Mouse (Mus musculus) T-helper 17 cell (primary cell): ENCODE measurements around the gene Tirap.
"Not testable (repeated sequence)": the region's sequence is repeated elsewhere in the genome, so short reads cannot be mapped to it uniquely, and the experiment has no call there.

Experiments
- in situ Hi-C, 2 experiments: fragments of 300-600 bp; cut with MboI, MseI; formaldehyde crosslinking; loops; 1 replicate in 1 of 2; 2 replicates in 1 of 2; pipeline ENCODE4 v1.15.1; 2025; ENCODE audit warnings: high pct_unique_total_duplicates in 2 of 2

Tirap gene

DNA sequence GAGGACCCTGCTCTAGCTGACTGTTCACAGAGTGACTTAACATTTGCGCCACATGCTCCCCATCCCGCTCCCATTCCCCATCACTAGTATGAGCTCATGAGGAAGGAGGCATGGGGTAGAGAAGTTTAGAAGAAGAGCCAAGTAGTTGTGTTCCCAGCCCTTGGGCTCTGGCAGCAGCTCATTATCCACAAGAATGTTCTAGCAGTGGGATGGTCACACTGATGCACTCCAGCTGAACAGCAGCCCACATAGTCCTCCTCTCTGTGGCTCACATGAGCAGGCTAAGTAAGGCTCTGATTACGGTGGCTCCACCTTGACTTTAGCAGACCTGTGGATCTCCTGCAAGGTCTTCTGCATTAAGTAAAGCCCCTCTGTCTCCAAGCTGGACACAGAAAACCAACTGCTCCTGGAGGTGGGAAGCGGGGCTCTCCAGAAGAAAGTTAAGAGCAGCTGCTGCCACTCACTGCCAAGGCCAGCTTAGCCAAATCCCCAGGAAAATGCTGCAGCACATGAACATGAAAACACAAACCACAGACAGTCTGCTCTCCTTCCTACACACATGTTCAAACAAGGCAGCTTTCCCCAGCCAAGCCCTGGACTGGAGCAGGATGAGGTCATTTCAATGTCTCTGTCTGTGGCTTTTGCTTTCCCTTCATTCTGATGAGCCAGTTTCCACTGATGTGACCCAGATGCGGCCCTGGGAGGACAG lies 43.9 kb downstream of the Tirap start:
- in situ Hi-C loops, result no loop called here

DNA sequence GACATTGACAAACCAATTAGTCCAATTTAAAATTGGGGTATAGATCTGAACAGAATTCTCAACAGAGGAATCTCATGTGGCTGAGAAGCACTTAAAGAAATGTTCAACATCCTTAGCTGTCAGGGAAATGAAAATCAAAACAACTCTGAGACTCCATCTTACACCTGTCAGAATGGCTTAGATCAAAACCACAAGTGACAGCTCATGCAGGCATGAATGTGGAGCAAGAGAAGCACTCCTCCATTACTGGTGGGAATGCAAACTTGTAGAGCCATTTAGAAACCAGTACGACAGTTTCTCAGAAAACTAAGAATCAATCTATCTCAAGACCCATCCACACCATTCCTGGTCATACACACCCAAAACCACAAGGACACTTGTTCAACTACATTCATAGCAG lies 47.2 kb downstream of the Tirap start:
- in situ Hi-C loops, result no loop called here

DNA sequence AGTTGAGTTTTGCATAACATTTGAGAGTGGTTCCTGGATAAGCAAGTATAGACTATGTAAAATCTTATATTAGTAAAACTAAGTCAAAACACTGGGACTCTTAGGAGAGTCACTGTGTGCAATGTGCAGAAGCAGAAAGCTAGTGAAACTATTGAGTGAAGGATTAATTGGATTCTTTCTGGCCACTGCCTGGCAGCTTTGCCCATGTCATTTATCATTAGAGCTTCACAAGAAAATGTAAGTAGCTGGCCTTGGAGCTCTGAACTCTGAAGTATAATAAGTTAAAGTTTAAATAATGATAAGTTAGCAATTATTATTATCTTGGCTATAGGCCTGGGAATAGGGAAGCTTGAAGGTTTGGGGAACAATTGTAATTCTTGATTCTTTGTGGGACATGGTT lies 51.3 kb downstream of the Tirap start:
- in situ Hi-C loops, result not testable (repeated sequence)

DNA sequence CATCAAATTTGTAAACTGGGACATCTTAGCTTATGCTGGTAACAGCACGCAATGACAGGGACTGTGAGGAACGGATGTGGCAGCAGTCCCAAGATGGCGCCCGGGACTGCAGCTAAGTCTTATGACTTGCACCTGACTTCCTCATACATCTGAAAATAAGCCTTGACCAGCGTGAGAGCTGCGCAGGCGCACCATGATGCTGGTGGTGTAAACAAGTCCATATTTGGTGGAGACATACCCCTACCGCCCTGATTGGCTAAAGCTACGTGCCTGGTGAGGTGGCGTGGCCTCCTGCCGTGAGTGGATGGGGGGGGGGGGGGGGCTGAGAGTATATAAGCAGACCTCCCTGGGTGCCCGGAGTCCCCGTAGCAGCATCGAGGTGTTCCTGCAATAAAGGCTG lies 52.8 kb downstream of the Tirap start:
- in situ Hi-C loops, result not testable (repeated sequence)

DNA sequence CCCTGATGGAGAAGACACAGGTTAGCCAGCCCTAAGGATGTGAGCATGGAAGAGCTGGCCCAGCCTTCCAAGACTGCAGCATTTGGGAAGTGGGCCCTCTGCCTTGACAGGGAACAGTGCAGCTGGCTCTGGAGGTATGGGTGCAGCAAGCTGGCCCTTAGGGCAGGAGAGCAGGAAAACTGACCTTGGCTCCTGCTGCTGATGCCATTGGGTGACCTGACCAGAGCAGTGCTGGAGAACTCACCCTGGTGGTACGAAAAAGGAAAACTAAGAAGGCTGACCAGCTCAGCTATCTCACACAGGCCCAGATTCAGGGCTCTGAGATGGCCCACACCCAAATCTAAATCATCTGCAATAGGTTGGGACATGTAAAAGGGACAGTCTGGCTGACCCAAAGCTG lies 54.3 kb downstream of the Tirap start:
- in situ Hi-C loops, result no loop called here

DNA sequence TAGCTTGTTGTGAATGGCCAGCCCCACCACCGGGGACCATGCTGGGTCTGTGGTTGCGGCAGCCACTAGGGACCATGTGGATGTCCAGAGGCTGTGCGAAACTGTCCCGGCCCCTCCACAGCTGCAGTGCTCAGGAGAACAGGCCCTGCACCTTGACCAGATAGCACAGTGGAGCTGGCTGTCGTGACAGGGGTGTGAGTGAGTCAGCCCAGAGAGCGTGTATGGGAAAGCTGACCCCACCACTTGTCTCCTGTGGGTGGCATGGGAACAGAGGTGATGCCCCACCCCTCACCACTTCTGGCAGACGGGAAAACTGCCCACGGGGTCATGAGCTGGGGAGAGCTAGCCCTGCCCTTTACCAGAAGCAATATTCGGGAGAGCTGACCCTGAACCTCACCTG lies 55.0 kb downstream of the Tirap start:
- in situ Hi-C loops, result no loop called here

DNA sequence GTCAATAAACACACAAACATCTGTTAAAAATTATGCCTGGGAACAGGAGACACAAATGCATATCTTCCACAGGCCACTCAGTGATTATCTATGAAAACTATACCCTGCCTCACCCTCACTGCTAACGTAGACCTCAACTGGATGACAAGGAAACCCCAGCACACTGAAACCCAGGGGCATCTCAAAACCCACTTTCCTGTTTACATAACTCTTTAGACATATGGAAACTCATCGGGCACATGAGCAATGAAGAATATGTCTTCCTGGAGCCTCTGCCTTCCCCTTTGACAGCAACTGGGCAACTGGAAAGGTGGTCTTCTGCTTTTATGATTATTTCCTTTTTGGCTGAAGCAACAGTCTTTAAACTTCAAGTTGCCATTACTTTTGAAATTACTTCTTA lies 57.9 kb downstream of the Tirap start:
- in situ Hi-C loops, result no loop called here

DNA sequence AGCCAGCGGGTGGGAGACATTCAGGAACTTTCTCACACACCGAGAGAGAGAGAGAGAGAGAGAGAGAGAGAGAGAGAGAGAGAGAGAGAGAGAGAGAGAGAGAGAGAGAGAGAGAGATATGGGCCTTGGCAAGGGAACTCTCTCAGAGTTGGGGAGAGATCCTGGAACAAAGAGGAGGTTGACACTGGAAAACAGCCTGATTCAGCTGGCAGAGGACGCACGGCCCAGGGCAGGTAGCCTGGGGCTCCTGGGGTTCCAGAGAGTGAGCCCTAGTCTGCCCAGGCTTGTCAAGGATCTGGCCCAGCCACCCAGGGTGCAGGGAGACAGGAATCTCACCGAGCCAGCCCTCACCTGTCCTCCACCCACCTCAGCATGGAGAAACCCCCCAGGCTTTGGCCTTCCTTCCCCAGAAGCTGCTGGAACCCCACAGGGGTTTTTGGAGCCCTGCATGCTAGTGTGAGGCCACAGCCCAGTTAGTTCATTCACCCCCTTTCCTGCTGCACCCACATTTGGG lies 60.8 kb downstream of the Tirap start:
- in situ Hi-C loops, result no loop called here

DNA sequence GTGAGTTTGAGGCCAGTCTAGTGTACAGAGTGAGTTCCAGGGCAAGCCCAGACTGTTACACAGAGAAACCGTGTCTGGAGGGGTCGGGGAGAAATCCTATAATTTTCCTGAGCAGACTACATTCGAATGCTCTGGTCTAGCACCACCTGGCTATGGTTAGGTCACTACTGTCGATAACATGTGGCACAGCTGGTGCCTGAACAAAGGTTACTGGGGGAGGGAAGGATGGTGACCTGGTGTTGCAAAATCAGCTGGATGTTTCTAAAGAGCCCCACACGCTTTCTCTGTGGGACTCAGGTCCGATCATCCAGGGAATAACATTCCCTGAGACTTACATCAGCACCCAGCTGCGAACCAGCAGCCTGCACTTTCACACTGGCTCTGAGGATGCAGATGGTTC lies 62.1 kb downstream of the Tirap start:
- in situ Hi-C loops, result no loop called here

DNA sequence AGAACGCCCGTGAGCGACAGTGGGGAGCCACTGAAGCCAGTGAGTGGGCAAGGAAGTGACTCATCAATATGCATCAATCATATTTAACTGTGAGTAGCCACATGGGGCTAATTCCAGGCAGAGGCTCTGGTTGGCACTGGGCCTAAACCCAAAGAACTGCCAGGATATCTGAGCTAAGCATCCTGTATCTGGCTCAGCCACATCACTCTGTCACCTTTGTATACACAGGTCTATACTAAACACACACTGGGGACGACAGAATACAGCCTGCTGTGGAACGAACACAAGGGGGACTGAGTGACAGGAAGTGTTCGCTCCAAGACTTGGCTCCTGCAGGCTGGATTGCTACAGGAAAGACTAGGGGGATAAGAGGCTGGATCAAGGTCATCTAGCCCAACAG lies 64.5 kb downstream of the Tirap start:
- in situ Hi-C loops, result no loop called here
